Mouse (Mus musculus) heart, embryonic 16.5 days (tissue): Measurements from ENCODE around the gene Fam71a. TPM values are rescaled to one million over a fixed set of nuclear protein-coding genes. Genes with fewer than 3 reads are reported as not detected.

ENCODE experiments used
- ATAC-seq: fragments of 200-750 bp; cut with Nextera tagmentation; replicated peaks from 2 replicates; pipeline ENCODE4 v1.8.0; 2017; ENCODE audit warnings: moderate number of reproducible peaks; ENCODE audit not compliant: insufficient read depth, low FRiP score; ENCODE audit errors: extremely low read depth
- H3K27ac ChIP-seq: fragments of 300-500 bp; sonication (generic); 2 replicates; pipeline ENCODE4 v1.5.1; 2014; ENCODE audit warnings: mild to moderate bottlenecking, low read length, control low read depth, moderate library complexity
- H3K27me3 ChIP-seq: fragments of 300-500 bp; sonication (generic); 2 replicates; pipeline ENCODE4 v1.6.1; 2014; ENCODE audit warnings: low read length, mixed read lengths; ENCODE audit not compliant: control insufficient read depth, insufficient read depth
- H3K36me3 ChIP-seq: fragments of 300-500 bp; sonication (generic); 2 replicates; pipeline ENCODE4 v1.6.1; 2014; ENCODE audit not compliant: control insufficient read depth, insufficient read depth
- H3K4me1 ChIP-seq: fragments of 300-500 bp; sonication (generic); 2 replicates; pipeline ENCODE4 v1.6.1; 2014; ENCODE audit warnings: low read length, mixed read lengths; ENCODE audit not compliant: control insufficient read depth, insufficient read depth
- H3K4me2 ChIP-seq: fragments of 300-500 bp; sonication (generic); 2 replicates; pipeline ENCODE4 v1.6.1; 2014; ENCODE audit warnings: low read depth, mild to moderate bottlenecking, control low read depth, low read length
- H3K4me3 ChIP-seq: fragments of 300-500 bp; sonication (generic); 2 replicates; pipeline ENCODE4 v1.5.1; 2014; ENCODE audit warnings: mild to moderate bottlenecking, control low read depth, low read length
- H3K9ac ChIP-seq: fragments of 300-500 bp; sonication (generic); 2 replicates; pipeline ENCODE4 v1.6.1; 2014; ENCODE audit warnings: low read length, control low read depth
- H3K9me3 ChIP-seq: fragments of 300-500 bp; sonication (generic); replicated peaks from 2 replicates; pipeline ENCODE4 v1.6.1; 2016; ENCODE audit warnings: low read length; ENCODE audit not compliant: control insufficient read depth
- WGBS: fragments of 180-500 bp; shearing (Covaris S2); extraction: QIAGEN DNeasy Blood & Tissue Kit; methylation state at CpG from one replicate; pipeline ENCODE4 v1.1.7; 2014; 5-methylcytosine and 5-hydroxymethylcytosine counted together
- polyA plus RNA-seq: library from polyadenylated mRNA; unstranded; fragments of >200 nt; fragmentation: Nextera tagmentation; extraction: Ambion mirVana; gene quantifications from 2 replicates; pipeline ENCODE4 v1.2.1, GENCODE M21; 2015

Gene Fam71a
- polyA plus RNA-seq: not detected in 2 replicates

- Histone ChIP-seq H3K4me2 (no peak within 1 kb of the TSS), H3K27ac (no peak within 1 kb of the TSS), H3K36me3 (no peaks in the 10 kb centered on the region), H3K9ac (no peak within 1 kb of the TSS), H3K4me1 (no peaks in the 10 kb centered on the region), H3K4me3 (no peak within 1 kb of the TSS), H3K27me3 (no peaks in the 10 kb centered on the region), H3K9me3 (0 out of 2 replicates have a peak, but pooled peaks cover under 1% of the 10 kb centered on the region)
- ATAC-seq: no peak
- 83% methylated on average over 3 of the region's 3 CpGs for WGBS
Measured at GRCm38 (mm10) chr1:191164717-191165116, at the start of gene Fam71a. Gene Fam71a (minus strand): TSS chr1:191164817.

GRCm38 (mm10) chr1:191211096-191211495 is 46.5 kb upstream of the Fam71a start:
- ATAC-seq: no peak
- no peak overlapping the region for H3K9ac ChIP-seq
- no peak overlapping the region for H3K4me2 ChIP-seq
- H3K4me1 ChIP-seq: no peaks in the 10 kb centered on the region
- H3K27ac ChIP-seq: no peak overlapping the region
- H3K27me3 ChIP-seq: no peaks in the 10 kb centered on the region
- no peak overlapping the region for H3K4me3 ChIP-seq
- H3K9me3 ChIP-seq: no peaks in the 10 kb centered on the region
- WGBS: 29% methylated on average over 2 of the region's 2 CpGs
- H3K36me3 ChIP-seq: no peaks in the 10 kb centered on the region

- H3K9me3 ChIP-seq: no peaks in the 10 kb centered on the region
- no peak overlapping the region for H3K9ac ChIP-seq
- 71% methylated on average over 5 of the region's 5 CpGs for WGBS
- H3K27ac ChIP-seq: no peak overlapping the region
- H3K4me1 ChIP-seq: no peaks in the 10 kb centered on the region
- no peaks in the 10 kb centered on the region for H3K36me3 ChIP-seq
- no peaks in the 10 kb centered on the region for H3K27me3 ChIP-seq
- no peak overlapping the region for H3K4me3 ChIP-seq
- H3K4me2 ChIP-seq: no peak overlapping the region
- no peak for ATAC-seq
Measured at GRCm38 (mm10) chr1:191205791-191206190, 41.2 kb upstream of the Fam71a start.

- H3K4me3 ChIP-seq: no peak overlapping the region
- H3K4me2 ChIP-seq: no peak overlapping the region
- H3K4me1 ChIP-seq: no peaks in the 10 kb centered on the region
- no peaks in the 10 kb centered on the region for H3K36me3 ChIP-seq
- no peak overlapping the region for H3K27ac ChIP-seq
- 66% methylated on average over 5 of the region's 5 CpGs for WGBS
- ATAC-seq: no peak
- no peaks in the 10 kb centered on the region for H3K27me3 ChIP-seq
- no peak overlapping the region for H3K9ac ChIP-seq
- H3K9me3 ChIP-seq: no peaks in the 10 kb centered on the region
Measured at GRCm38 (mm10) chr1:191204876-191205275, 40.3 kb upstream of the Fam71a start.

GRCm38 (mm10) chr1:191203496-191203895 is 38.9 kb upstream of the Fam71a start:
- WGBS: 63% methylated on average over 2 of the region's 2 CpGs
- H3K4me1 ChIP-seq: no peaks in the 10 kb centered on the region
- ATAC-seq: no peak
- no peaks in the 10 kb centered on the region for H3K27me3 ChIP-seq
- H3K36me3 ChIP-seq: no peaks in the 10 kb centered on the region
- H3K4me3 ChIP-seq: no peak overlapping the region
- no peak overlapping the region for H3K4me2 ChIP-seq
- H3K9me3 ChIP-seq: no peaks in the 10 kb centered on the region
- H3K9ac ChIP-seq: no peak overlapping the region
- H3K27ac ChIP-seq: no peak overlapping the region

GRCm38 (mm10) chr1:191202208-191202952 is 37.8 kb upstream of the Fam71a start:
- WGBS: 83% methylated on average over 11 of the region's 11 CpGs
- no peaks in the 10 kb centered on the region for H3K9me3 ChIP-seq
- H3K4me2 ChIP-seq: no peak overlapping the region
- no peak overlapping the region for H3K27ac ChIP-seq
- no peaks in the 10 kb centered on the region for H3K4me1 ChIP-seq
- no peak for ATAC-seq
- H3K4me3 ChIP-seq: no peak overlapping the region
- H3K36me3 ChIP-seq: no peaks in the 10 kb centered on the region
- no peaks in the 10 kb centered on the region for H3K27me3 ChIP-seq
- no peak overlapping the region for H3K9ac ChIP-seq

GRCm38 (mm10) chr1:191200816-191201602 is 36.4 kb upstream of the Fam71a start:
- no peak for ATAC-seq
- Histone ChIP-seq H3K4me3 (no peak overlapping the region), H3K9ac (no peak overlapping the region), H3K4me1 (no peaks in the 10 kb centered on the region), H3K9me3 (no peaks in the 10 kb centered on the region), H3K27me3 (no peaks in the 10 kb centered on the region), H3K36me3 (no peaks in the 10 kb centered on the region), H3K27ac (no peak overlapping the region), H3K4me2 (no peak overlapping the region)
- 80% methylated on average over 9 of the region's 9 CpGs for WGBS

- no peak overlapping the region for H3K9ac ChIP-seq
- no peak for ATAC-seq
- H3K9me3 ChIP-seq: no peaks in the 10 kb centered on the region
- no peaks in the 10 kb centered on the region for H3K36me3 ChIP-seq
- H3K27ac ChIP-seq: no peak overlapping the region
- no peak overlapping the region for H3K4me3 ChIP-seq
- H3K4me2 ChIP-seq: no peak overlapping the region
- no peaks in the 10 kb centered on the region for H3K27me3 ChIP-seq
- WGBS: 58% methylated on average over 7 of the region's 7 CpGs
- H3K4me1 ChIP-seq: no peaks in the 10 kb centered on the region
Measured at GRCm38 (mm10) chr1:191197916-191198315, 33.3 kb upstream of the Fam71a start.

GRCm38 (mm10) chr1:191196016-191196415 is 31.4 kb upstream of the Fam71a start:
- 89% methylated on average over 6 of the region's 6 CpGs for WGBS
- Histone ChIP-seq H3K4me1 (no peaks in the 10 kb centered on the region), H3K4me2 (no peak overlapping the region), H3K27me3 (peaks cover 5% of the 10 kb centered on the region), H3K4me3 (no peak overlapping the region), H3K9ac (no peak overlapping the region), H3K9me3 (no peaks in the 10 kb centered on the region), H3K27ac (no peak overlapping the region), H3K36me3 (no peaks in the 10 kb centered on the region)
- no peak for ATAC-seq
